Mouse (Mus musculus): ENCODE data around the gene Wdr19.
"Not testable (repeated sequence)": the region's sequence is repeated elsewhere in the genome, so short reads cannot be mapped to it uniquely, and the experiment has no call there.

The Wdr19 gene

DNA sequence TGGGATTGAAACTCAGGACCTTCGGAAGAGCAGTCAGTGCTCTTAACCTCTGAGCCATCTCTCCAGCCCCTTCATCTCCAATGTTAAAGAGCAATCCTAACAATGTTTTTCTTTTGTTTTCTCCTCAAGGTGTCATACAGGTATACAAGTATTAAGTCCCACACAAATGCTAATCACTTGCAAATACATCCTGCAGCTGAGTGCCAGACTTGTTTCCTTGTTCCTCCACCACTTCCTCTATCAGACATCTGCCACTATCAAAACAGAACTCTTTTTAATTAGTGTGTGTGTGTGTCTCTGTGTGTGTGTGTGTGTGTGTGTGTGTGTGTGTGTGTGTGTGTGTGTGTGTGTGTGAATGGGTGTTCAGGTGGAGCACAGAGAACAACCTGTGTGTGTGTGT lies 100.1 kb downstream of the Wdr19 start:
- not testable (repeated sequence) for DNase-seq (ENCODE audit: low spot score)

GRCm38 (mm10) chr5:65300121-65300520 lies 100.6 kb downstream of the Wdr19 start:
- DNase-seq (ENCODE audit: low spot score) = no peak

DNA sequence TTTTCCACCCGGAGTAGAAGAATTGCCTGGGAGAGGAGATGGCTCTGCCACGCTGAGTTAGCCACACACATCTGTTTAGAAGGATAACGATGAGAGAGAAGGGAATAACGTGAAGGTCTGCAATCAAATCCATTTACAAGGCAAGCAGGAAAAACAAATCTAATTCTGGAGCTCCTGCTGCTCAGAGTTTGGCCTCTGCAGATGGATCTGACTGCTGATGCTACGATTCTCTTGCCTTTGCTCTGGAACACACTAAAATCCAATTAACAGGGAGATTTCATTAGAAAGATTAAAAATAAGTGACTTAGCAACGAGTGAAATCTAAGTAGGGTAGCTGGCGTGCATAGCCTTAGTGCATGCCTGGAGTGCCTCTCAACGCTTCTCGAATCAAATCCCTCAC lies 106.0 kb downstream of the Wdr19 start:
- DNase-seq (ENCODE audit: low spot score) = no peak

DNA sequence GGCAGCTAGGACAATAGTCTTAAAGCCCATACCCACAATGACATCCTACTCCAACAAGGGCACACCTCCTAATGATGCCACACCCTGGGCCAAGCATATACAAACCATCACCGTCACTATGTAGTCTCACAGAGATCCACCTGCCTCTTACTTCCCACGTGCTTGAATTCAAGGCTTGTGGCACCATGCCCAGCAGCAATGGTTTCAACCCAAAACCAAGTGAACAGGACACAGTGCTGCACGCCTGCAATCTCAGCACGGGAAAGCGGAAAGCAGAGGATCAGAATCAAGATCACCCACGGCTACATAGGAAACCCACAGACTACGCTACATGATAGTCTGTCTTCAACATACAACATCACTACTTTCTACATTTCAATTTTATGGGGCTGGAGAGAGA lies 108.7 kb downstream of the Wdr19 start:
- no peak for DNase-seq (ENCODE audit: low spot score)

- no peak for DNase-seq (ENCODE audit: low spot score)
These were observed 109.4 kb downstream of the Wdr19 start for GRCm38 (mm10) chr5:65308866-65309265.

All from urinary bladder, postnatal 14 days (tissue).